31 mouse cellular contexts compared by ENCODE assay signal in genomic region chr4:22395404-22395803, GRCm38 (mm10).
"Had no signal": no experiment of that assay in that cellular context is flagged by ENCODE, and none has a peak within 500 bp of the region (broad histone marks: within the 10 kb centered on the region; RNA-seq: fewer than 3 reads in every experiment).

No protein-coding gene starts in this region.

- ATAC-seq: liver, embryonic 12.5 days; liver, postnatal 0 days; lung, postnatal 0 days; midbrain, embryonic 13.5 days; midbrain, embryonic 15.5 days; midbrain, embryonic 16.5 days had no signal

- H3K9ac ChIP-seq: limb, embryonic 12.5 days; limb, embryonic 13.5 days; limb, embryonic 15.5 days; liver, embryonic 12.5 days; liver, embryonic 13.5 days; liver, embryonic 14.5 days; liver, embryonic 15.5 days; liver, postnatal 0 days; lung, embryonic 14.5 days; lung, embryonic 15.5 days; midbrain, embryonic 12.5 days; midbrain, embryonic 13.5 days; midbrain, embryonic 15.5 days; neural tube, embryonic 12.5 days had no signal

- H3K4me1 ChIP-seq: limb, embryonic 10.5 days; limb, embryonic 12.5 days; limb, embryonic 13.5 days; limb, embryonic 15.5 days; liver, embryonic 12.5 days; liver, embryonic 13.5 days; liver, embryonic 15.5 days; lung, embryonic 15.5 days; neural tube, embryonic 12.5 days had no signal

- H3K36me3 ChIP-seq: liver, embryonic 15.5 days; lung, embryonic 15.5 days had no signal

- H3K27me3 ChIP-seq: limb, embryonic 12.5 days; limb, embryonic 13.5 days; limb, embryonic 15.5 days; liver, embryonic 12.5 days; liver, embryonic 13.5 days; liver, embryonic 15.5 days; lung, embryonic 15.5 days; megakaryocyte, embryonic 14.5 days; midbrain, embryonic 12.5 days; midbrain, embryonic 13.5 days; midbrain, embryonic 15.5 days; neural tube, embryonic 12.5 days had no signal

- H3K4me2 ChIP-seq: limb, embryonic 12.5 days; limb, embryonic 13.5 days; limb, embryonic 15.5 days; liver, embryonic 11.5 days; liver, embryonic 12.5 days; liver, embryonic 13.5 days; liver, embryonic 15.5 days; lung, embryonic 14.5 days; lung, embryonic 15.5 days; midbrain, embryonic 11.5 days; midbrain, embryonic 12.5 days; midbrain, embryonic 13.5 days; midbrain, embryonic 15.5 days; neural tube, embryonic 12.5 days had no signal

- H3K27ac ChIP-seq: left cerebral cortex, adult 2 months; limb, embryonic 10.5 days; limb, embryonic 12.5 days; limb, embryonic 13.5 days; limb, embryonic 15.5 days; liver, embryonic 12.5 days; liver, embryonic 13.5 days; liver, embryonic 14.5 days; liver, embryonic 15.5 days; lung, embryonic 15.5 days; macrophage; midbrain, embryonic 10.5 days; midbrain, embryonic 12.5 days; midbrain, embryonic 13.5 days; midbrain, embryonic 15.5 days; neural tube, embryonic 12.5 days had no signal

- H3K4me3 ChIP-seq: left cerebral cortex, adult 2 months; limb, embryonic 10.5 days; limb, embryonic 12.5 days; limb, embryonic 13.5 days; limb, embryonic 15.5 days; liver, embryonic 12.5 days; liver, embryonic 13.5 days; liver, embryonic 15.5 days; lung, embryonic 15.5 days; megakaryocyte, embryonic 14.5 days; midbrain, embryonic 10.5 days; midbrain, embryonic 12.5 days; midbrain, embryonic 13.5 days; midbrain, embryonic 15.5 days; neural tube, embryonic 12.5 days had no signal

- H3K9me3 ChIP-seq: limb, embryonic 10.5 days; limb, embryonic 12.5 days; limb, embryonic 15.5 days; liver, embryonic 12.5 days; liver, embryonic 13.5 days; liver, embryonic 15.5 days; lung, embryonic 15.5 days; midbrain, embryonic 12.5 days; midbrain, embryonic 13.5 days; midbrain, embryonic 15.5 days; neural tube, embryonic 12.5 days had no signal

- DNase-seq: left cerebral cortex, postnatal 4 days; liver; liver, embryonic 13.5 days; liver, postnatal 0 days; lung, adult 18-20 months; lung, adult 2 months; lung, embryonic 14.5 days; lung, postnatal 10 days; lung, postnatal 14 days; lung, postnatal 4 days; midbrain, embryonic 14.5 days had no signal
